Mouse (Mus musculus): ENCODE results near the gene Prdx5.

GRCm38 (mm10) chr19:6919431-6919830 is 9.5 kb upstream of the Prdx5 start:
- TF ChIP-seq CTCF (IDR thresholded peaks at IDR 0.05; ENCODE audit: low read depth, low read length) = no peak
- no peak for TF ChIP-seq POLR2A (IDR thresholded peaks at IDR 0.05; ENCODE audit: insufficient read depth, low read length)

Data from ES-Bruce4 (cell line).